Mouse (Mus musculus) T-helper 1 cell (primary cell): ENCODE data around the gene Eefsec.

Experiments
- in situ Hi-C: fragments of 300-600 bp; cut with MboI, MseI; formaldehyde crosslinking; loops from one replicate; pipeline ENCODE4 v1.15.1; 2025; ENCODE audit warnings: high pct_unique_total_duplicates

Eefsec gene

DNA sequence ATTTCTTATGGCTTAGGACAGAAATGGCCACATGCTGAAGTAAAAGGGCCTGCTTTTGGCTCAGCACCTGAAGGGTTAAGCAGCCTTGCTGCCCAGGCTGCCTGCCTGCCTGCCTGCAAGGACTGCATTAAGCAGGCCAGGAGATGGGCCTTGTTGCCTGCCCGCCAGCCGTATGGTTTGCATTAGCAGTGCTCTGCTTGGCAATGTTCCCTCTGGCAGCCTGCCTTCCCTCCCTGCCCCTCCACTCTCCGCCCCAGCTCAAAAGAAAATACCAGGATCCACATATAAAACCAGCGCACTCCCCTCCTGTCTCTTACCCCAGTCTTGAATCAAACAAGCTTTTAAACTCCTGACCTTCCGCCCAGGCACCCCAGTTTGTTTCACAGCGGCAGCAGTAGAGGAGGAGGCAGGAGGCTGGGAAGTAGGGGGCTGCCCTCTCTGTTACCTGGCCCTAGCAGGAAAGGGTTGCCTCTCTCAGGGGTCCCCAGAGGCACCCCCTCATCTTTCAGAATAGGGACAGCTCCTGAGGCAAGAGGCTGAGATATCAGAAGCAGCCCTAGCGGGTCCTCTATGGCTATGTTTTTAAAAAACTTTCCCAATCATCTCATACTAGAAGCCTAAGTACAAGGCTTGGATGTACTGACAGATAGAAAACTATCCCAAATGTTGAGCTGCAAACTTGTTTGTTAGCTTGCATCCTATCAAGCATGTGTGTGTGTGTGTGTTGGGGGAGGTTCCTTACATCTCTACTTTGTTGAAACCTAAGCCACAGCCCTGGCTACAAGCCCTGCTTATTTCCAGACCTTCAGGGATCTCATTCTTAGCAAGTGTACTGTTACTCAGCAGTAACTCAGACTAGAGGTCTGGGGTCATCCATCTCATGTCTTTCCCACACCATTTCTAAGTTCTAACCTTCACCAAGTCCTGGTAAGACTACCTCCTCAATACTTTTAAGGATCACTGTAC, 102.6 kb downstream of the Eefsec start:
- in situ Hi-C loops, result no loop called here

DNA sequence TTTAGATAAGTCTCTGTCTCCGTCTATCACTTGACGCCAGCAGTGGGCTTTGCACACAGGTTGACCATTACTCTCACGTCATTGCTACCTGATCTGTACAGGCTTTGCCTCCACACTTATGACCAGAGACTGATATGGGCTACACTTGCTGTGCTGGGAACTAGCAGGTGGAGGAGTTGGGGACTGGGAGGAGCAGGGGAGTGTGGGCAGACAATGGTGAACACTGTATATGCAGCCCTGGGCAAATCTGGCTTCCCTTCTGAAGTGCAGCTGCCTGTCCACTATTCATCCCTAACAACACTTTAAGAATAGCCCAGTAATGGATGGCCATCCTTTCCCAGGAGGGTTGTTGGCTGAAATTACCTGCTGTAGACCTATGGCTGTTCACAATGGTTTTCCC, 103.4 kb downstream of the Eefsec start:
- in situ Hi-C loops, result no loop called here

DNA sequence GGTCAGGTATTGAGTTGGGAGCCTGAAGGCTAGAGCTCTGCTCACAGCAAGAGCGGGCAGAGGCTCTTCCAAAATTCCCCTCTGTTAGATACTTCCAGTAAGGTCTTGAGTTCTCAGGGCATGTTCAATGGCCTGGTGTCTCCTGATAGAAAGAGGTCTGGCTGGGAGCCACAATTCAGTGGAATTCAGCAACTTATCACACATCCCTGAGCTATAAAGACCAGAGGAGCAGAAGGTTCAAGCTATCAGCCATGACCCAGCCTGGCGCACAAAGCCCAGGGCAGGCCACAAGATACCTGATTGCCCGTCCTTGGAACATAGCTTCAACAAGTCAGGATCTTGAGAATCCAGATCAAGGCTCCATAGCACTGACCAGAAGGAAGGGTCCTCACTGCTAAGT, 105.2 kb downstream of the Eefsec start:
- in situ Hi-C loops, result no loop called here

DNA sequence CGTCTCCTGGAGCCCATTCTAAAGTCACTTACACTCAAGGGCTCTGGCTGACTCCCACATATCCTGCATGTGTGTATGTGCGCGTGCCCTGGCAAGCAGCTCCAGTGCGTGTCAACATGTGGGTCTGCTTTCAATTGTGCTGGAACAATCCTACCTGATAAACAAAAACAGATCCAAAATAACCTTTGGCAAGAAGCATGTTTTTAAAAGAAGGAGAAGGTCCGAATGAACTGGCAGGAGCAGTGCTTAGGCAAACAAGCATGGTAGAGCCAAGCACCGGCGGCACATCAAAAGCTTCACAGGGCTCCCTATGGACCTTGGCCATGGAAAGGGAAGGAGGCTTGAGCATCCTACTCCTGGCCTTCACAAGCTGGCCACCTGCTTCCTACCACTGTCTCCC, 105.6 kb downstream of the Eefsec start:
- in situ Hi-C loops, result no loop called here

DNA sequence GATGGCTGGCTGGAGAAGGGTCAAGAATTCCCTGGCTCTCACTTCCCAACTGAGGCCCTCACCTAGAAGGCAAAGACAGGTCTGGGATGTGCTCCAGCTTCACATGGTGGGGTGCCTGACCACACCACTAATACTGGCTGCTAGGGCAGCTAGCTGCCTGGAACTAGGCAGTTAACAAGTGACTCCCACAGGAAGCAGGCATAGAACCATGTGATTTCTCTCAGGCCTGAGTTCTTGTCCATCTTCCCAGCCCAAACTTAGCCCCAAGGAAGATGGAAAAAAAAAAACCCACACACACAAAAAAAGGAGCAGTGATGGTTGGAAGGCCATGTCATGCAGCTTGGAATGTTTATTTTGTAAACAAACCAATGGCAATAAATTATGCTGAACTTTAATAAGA, 117.0 kb downstream of the Eefsec start:
- in situ Hi-C loops, result no loop called here

DNA sequence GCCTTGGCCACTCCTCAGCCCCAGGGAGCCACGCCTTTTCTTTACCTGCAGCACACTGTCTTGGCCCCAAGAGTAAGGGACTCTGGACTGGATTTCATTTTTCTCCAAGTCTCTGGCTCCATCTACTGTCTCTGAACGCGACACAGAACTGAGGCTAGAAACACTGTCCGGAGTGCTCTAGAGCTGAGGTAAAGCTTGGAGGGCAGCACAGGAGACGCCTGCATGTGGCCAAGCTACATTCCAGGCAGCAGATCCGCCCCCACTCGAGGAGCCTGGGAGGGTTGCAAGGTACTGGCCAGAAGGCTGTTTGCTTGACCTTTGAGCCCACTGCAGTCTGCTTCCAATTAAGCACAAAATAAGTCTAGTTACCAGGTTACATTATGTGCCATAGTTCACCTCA, 124.5 kb downstream of the Eefsec start:
- in situ Hi-C loops, result no loop called here

DNA sequence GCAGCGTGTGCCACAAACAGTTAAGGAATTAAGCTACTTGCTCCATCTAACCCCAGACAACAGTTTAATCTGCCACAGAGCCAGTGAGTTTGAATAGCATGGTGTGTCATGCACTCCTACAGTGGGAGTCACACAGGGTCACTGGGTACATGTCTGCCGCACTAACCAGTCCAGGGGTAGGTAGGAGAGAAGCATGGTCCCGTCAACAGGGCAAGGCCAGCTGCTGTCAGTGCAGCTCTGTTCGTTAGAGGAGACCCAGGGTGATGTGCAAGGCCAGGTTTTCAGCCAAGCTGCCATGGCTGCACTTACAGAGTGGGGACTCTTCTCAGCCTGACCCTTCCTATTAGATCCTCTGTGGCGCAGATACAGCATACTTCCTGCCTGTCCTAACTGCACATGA, 125.1 kb downstream of the Eefsec start:
- in situ Hi-C loops, result no loop called here

DNA sequence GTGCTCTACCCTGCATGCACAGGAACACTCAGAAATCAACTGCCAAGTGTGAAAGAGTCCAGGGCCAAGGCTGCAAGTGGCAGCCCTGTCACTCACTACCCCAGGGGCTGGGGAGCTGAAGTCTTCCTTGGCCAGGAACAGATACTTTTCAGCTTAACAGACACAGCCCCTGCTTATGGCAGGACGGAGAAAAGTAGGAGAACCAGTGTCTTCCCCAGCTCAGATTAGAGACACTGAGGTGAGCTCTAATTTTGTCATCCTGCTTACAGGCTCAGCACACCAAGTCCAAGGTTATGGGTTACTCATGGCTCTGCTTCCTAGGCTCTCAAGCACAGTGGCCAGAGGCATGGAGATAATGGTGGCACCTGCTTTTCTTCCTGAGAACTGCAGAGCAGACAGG, 126.6 kb downstream of the Eefsec start:
- in situ Hi-C loops, result no loop called here

DNA sequence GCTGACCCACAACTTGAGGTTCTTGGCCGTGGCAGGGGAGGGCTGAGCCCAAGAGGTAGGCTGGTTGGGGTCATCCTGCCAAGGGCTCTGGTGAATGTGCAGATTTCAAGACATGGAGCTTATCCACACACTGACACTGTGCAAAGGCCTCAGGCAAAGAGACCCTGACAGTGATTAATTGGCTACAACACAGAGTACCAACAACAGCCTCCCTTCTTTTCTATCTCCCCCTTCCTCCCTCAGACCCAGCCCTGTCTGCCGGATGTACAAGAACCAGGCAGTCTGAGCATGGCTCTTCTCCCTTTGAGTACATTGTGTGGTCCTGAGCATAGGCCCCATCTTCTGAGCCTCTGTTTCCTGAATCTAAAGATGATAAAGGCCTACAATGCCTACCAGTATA, 131.0 kb downstream of the Eefsec start:
- in situ Hi-C loops, result no loop called here

DNA sequence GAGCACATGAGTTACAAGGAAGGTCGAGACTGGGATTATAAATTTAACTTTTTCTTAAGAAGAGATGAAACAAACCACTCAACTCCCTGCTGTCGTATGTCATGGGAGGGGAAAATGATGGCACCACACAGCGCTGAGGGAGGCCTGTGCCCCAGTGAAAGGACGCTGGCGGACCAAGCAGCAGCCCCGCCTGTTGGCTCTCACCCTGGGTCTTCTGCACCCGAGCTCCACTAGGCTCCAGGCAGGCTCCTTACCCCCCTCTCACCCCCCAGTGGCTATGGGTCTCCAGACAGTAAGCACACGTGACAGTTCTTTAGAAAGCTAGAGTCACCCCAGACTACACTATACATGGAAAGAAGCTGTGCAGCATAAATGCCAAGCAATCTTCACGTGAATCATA, 132.4 kb downstream of the Eefsec start:
- in situ Hi-C loops, result no loop called here

DNA sequence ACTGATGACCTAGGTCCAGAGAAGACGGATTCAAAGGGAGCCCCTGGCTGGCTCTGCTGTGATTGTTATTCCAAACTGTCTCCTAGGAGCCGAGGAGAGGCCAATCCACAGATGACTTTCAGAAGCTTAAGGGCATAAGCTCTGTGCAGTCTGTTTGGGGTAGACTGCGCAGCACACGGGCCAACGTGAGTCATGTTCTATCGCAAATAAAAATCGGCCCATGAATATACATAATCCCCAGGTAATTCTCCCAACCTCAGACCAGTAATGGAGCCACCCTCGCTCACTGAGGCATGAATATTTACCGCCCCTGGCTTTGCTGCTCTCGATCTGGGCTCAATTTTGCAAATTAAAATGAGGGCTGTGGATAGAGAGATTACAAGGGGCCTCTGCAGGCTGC, 134.7 kb downstream of the Eefsec start:
- in situ Hi-C loops, result no loop called here

DNA sequence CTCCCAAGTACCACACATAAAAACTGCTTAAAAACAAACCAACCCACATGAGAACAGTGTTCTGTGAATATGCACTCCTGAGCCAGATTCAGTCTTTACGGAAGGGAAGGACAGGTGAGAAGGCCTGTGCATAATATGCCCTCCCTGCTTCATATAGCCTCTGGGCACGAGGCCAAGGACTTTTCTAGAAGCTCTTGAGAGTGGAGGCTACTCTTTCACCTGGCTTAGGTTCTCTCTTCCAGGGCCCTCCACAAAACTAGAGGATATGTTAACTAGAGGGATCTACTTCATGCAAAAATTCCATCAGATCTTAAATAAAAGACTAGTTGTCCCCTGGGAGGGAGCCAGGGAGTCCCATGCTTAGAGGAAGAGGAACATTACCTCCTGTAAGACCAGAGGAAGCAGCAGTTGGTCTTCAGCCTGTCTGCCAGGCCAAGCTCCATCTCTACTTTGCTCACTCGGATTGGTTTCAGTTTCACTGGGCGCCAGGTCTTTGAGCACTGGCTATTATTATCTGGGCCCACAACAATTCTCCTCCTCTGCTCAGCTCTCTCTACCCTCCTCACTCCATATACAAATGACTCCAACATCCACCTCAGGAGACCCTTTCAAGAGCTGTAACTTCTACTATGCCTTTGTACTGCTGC, 140.1 kb downstream of the Eefsec start:
- in situ Hi-C loops, result no loop called here

DNA sequence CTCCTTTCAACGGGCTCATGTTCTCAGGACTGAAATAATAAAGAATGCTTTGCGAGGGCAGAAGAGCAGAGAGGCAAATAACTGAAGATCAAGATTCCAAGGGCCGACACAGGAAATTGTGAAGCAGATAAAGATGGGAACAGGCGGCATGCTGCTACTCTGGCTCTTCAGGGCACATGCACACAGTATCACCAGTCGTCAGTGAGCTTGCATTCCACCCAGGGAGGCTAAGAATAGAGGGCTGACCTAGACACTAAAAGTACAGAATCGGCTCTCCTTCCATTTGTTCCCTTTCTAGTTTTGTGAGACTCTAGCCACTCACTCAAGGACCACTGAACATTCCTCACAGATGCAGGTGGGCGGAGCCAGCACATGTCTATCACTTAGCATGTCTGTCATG, 145.1 kb downstream of the Eefsec start:
- in situ Hi-C loops, result no loop called here

DNA sequence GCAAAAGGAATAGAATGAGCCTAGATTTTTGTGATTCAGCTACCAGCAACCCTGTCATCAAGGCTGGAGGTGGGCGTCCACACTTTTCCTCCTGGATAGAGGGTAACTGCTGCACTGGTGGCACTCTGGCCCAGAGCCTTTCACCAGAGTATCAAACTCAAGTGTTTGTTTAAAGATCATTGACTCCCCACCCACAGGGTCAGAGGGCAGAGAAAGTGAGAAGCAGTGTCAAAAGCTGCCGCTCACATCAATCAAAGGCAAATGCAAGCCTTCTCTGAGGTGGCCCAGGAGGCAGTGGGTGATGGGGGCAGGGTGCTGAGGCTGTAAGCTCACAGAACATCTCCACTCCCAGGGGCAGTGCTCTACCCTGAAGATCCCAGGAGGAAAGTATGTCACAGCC, 146.8 kb downstream of the Eefsec start:
- in situ Hi-C loops, result no loop called here

DNA sequence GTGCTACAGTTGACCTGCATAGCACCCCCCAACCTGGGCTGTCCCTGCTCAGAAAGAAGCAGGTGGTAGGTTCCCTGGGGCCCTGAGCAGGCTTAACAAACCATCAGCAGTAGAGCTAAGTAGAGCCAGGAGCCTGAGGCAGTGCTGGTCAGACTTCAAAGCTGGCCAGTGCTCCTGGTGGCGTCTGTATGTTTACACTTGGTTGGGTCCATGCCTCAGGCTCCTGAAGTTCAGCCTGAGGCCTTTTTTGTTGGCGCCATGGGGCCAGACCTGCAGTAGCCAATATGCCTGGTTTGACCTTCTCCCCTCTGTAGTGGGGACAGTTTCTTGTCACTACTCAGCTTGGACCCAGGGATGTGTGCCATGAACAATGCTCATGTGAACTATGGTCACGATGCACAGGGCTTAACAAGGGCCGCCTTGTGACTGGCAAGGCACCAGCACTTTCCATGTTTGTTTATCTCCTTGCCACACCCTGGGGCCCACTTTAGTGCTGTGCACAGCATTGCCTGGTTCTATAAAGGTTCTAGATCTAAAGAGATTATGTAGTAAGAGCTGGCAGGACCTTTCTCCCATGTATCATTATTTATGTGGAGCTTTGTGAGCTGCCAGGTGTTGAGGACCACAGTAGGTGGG, 153.9 kb downstream of the Eefsec start:
- in situ Hi-C loops, result no loop called here

DNA sequence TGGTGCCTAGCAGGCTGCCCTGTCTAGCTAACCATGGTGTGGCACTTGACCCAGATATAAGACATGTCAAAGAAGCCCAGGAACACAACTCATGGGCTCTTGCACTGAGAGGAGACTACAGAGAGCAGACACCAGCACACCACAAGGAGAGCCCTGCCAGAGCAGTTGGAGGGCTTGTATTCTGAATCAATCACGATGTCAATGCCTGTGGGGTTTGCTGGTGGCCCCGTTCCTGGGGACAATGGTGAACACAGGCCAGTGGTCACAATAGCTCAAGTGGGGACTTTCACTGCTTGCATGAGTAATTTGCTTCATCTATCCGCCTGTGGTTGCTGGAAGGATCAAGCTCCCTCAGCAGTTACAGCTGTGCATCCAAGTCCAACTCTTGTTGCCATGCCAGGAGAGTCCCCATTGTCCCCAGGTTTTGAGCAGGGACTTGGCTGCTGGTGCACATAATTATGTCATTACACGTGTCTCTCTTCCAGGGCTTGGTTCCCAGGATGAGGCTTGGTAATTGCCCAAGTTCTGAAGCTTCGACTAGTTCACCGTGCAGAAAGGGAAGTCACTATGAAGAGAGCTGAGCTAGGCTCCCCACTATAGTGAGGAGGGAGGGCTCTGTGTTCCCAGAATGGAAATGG, 156.1 kb downstream of the Eefsec start:
- in situ Hi-C loops, result no loop called here

DNA sequence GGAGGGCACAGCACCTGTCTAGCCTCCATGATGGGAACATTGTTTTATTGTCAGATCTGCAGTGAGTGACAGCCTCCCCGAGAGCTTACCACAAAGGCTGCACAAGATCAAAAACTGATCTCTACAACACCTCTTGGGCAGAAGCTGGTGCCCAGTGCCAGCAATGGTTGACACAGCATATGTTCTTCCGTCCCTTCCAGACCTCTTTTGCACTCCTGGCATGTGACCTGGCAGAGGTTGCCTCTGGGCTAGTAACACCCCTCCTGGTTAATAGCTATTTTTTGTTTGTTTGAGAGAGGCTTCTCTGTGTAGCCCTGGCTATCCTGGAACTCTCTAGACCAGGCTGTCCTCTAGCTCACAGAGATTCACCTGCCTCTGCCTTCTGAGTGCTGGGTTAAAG, 168.2 kb downstream of the Eefsec start:
- in situ Hi-C loops, result no loop called here

DNA sequence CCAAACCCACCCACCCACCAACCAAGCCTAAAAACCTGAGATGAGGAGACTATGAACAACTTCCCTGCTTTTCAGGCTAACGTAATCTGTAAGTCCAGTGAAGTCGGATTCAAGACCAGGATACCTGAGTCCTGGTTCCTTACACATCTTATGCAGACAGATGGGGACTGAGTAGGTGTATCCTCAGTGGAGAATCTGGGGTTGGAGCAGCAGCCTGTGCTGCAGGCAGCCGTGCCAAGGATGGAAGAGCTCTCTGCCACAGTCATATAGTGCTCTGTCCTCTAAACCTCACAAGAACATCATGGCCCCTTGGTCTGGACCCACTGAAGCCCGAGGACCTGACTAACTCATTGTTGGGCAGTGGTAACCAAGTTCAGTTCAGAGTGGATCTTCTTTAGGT, 169.1 kb downstream of the Eefsec start:
- in situ Hi-C loops, result no loop called here

DNA sequence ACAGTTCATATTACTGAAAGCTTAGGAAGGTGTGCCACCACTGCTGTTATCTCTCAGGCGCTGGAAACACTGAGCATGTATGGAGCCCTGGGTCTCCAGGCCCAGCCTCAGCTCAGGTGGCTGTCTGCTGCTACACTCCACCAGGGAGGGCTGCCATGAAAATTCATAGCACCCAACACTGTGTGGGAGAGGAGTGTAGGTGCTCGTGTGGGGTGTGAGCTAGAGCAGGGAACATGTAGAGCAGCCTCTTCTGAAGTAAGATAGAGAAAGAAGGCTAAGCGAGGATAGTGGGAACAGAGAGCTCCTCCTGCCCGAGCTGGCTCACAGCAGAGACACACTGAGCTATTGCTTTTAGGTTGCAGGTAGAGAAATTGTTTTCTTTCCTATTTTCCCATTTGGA, 170.1 kb downstream of the Eefsec start:
- in situ Hi-C loops, result no loop called here

DNA sequence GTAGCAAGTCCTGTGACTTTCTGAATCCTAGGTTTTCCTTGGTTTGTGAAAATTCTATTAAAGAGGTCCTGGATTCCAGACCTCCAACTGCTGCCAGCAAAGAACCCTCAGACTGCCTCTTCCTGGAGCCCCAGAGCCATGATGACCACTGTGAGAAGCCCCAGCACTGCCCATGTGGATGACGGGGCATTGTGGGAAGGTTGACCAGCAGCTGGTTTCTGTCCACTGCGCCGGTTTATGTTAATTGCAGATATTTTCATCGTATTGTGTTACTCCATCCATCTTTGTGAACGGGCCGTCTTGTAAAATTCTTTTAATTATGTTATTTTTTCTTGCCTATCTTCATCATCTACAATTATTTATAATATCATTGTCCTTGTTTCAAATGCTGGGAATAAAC, 171.7 kb downstream of the Eefsec start:
- in situ Hi-C loops, result no loop called here

DNA sequence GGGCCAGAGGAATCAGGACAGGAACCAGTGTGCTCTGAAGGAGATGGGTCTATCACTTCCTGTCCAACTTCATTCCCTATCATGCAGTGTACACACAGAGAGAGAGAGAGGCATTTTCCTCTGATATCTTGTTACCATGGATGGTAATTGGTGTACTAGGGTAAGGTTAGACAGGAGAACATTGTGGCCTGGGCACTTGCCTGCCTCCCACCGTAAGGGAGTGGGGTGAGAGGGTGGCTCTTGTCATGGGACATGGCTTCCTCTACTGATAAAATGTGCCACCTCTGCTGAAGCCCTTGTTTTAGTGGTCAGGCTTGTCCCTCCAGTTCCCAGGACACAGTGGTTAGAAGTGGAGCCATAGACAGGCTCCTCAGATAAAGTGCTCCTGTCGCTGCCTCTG, 178.4 kb downstream of the Eefsec start:
- in situ Hi-C loops, result no loop called here

DNA sequence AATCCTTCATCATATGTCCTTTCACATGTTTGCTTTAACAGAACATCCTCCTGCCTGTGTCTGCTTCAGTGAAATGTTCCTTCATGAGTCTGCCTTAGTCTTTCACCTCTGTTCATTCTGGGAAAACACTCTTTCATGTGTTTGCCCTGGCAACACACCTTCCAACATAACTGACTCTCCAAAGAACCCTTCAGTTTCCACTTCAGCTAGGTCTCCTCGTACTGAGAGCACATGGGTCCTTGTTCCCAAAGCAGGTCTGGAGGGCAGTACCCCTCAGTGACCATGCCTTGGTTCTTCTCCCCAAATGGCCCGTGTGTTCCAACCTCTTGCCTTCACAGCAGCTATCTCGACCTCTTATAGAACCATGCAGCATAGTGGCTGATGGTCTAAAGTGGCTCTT, 179.3 kb downstream of the Eefsec start:
- in situ Hi-C loops, result no loop called here
